ENCODE assay signal across 8 mouse cellular contexts in genomic region chr3:107330503-107331424, GRCm38 (mm10). TPM values are rescaled to one million over a fixed set of nuclear protein-coding genes. Genes with fewer than 3 reads are reported as not detected.
DNase-seq lines count a peak whose midpoint lies in the region; ATAC-seq and TF ChIP-seq lines count a peak whose summit lies in the region.

No protein-coding gene starts in this region.

- DNase-seq in CH12.LX (ENCODE audit: extremely low read depth) (no peak), ES-E14 (ENCODE audit: low read depth, low spot score) (no peak)
- DNase-seq in urinary bladder, postnatal 36 days (ENCODE audit: low spot score in 2 of 2): no peak
- DNase-seq in embryo, embryonic 9.5 days (ENCODE audit: extremely low spot score): no peak
- no peak for DNase-seq in ovary, postnatal 14 days (ENCODE audit: low spot score)

- no peak for TF ChIP-seq POLR2A in CH12.LX (IDR thresholded peaks at IDR 0.05; ENCODE audit: low read depth, low read length)

- 82% methylated on average over 28 of the region's 28 CpGs for WGBS in embryonic facial prominence, embryonic 13.5 days
- 81% methylated on average over 28 of the region's 28 CpGs for WGBS in hindbrain, embryonic 12.5 days
- WGBS in liver, embryonic 12.5 days (ENCODE audit: insufficient replicate concordance): 69% methylated on average over 28 of the region's 28 CpGs

- H3K36me3 ChIP-seq in CH12.LX (replicated peaks in 1 of 2; ENCODE audit: control insufficient read depth in 1 of 2, insufficient read depth in 1 of 2, low read length in 1 of 2) (peaks cover 19 to 36% of the 10 kb centered on the region in 2 experiments), ES-E14 (ENCODE audit: control insufficient read depth, insufficient read depth, low read length, poor library complexity, severe bottlenecking) (peaks cover 26% of the 10 kb centered on the region)
- peaks cover 23% of the 10 kb centered on the region for H3K36me3 ChIP-seq in embryonic facial prominence, embryonic 13.5 days
- H3K36me3 ChIP-seq in hindbrain, embryonic 12.5 days: peaks cover 21% of the 10 kb centered on the region
- H3K36me3 ChIP-seq in liver, embryonic 12.5 days: peaks cover 45% of the 10 kb centered on the region

- dilution Hi-C loops in CH12.LX (cut with MboI; ENCODE audit: extremely low pct_ligation_motif_present, extremely low pct_unique_long_range_greater_than_20kb, low sequenced_read_pairs): no loop called here

- H3K9ac ChIP-seq in CH12.LX (ENCODE audit: insufficient read depth, low read depth): peak overlapping the region; percentile 97; the same call in 1 of the 2 replicates
- H3K9ac ChIP-seq in ES-E14 (ENCODE audit: insufficient read depth, low read depth, low read length, poor library complexity, severe bottlenecking): peak overlapping the region; percentile 3
- peak overlapping the region; percentile 96 for H3K9ac ChIP-seq in embryonic facial prominence, embryonic 13.5 days
- H3K9ac ChIP-seq in hindbrain, embryonic 12.5 days: peak overlapping the region; percentile 88
- peak overlapping the region; percentile 95 for H3K9ac ChIP-seq in liver, embryonic 12.5 days

- no peaks in the 10 kb centered on the region for H3K9me3 ChIP-seq in CH12.LX (replicated peaks; ENCODE audit: low read length)
- H3K9me3 ChIP-seq in ES-E14 (ENCODE audit: control insufficient read depth, insufficient read depth, low read depth, low read length): no peaks in the 10 kb centered on the region
- H3K9me3 ChIP-seq in embryonic facial prominence, embryonic 13.5 days: no peaks in the 10 kb centered on the region
- no peaks in the 10 kb centered on the region for H3K9me3 ChIP-seq in hindbrain, embryonic 12.5 days (replicated peaks)
- no peaks in the 10 kb centered on the region for H3K9me3 ChIP-seq in liver, embryonic 12.5 days (replicated peaks)

- H3K27me3 ChIP-seq in CH12.LX (replicated peaks): no peaks in the 10 kb centered on the region
- no peaks in the 10 kb centered on the region for H3K27me3 ChIP-seq in embryonic facial prominence, embryonic 13.5 days
- no peaks in the 10 kb centered on the region for H3K27me3 ChIP-seq in hindbrain, embryonic 12.5 days
- H3K27me3 ChIP-seq in liver, embryonic 12.5 days (replicated peaks): no peaks in the 10 kb centered on the region

- no peak for ATAC-seq in embryonic facial prominence, embryonic 13.5 days (ENCODE audit: insufficient number of reproducible peaks, insufficient read depth, low FRiP score, low TSS enrichment, low read depth)
- ATAC-seq in hindbrain, embryonic 12.5 days (ENCODE audit: low FRiP score): no peak
- ATAC-seq in liver, embryonic 12.5 days: no peak

- H3K79me2 ChIP-seq in CH12.LX (replicated peaks; ENCODE audit: control insufficient read depth, extremely low read depth, insufficient read depth, poor library complexity, severe bottlenecking): peaks cover 53% of the 10 kb centered on the region

- H3K4me1 ChIP-seq in CH12.LX (ENCODE audit: control insufficient read depth in 1 of 2, insufficient read depth in 2 of 2) (peaks cover 0 to 39% of the 10 kb centered on the region in 2 experiments; a peak in 2 of 4 replicates), ES-E14 (ENCODE audit: control insufficient read depth in 2 of 2, insufficient read depth in 2 of 2, low read length in 2 of 2, poor library complexity in 1 of 2) (peaks cover 12 to 17% of the 10 kb centered on the region in 2 experiments)
- H3K4me1 ChIP-seq in embryonic facial prominence, embryonic 13.5 days: peaks cover 27% of the 10 kb centered on the region
- H3K4me1 ChIP-seq in hindbrain, embryonic 12.5 days: peaks cover 38% of the 10 kb centered on the region
- peaks cover 41% of the 10 kb centered on the region for H3K4me1 ChIP-seq in liver, embryonic 12.5 days

- no peak for TF ChIP-seq CTCF in CH12.LX (conservative IDR thresholded peaks at IDR 0.05 in 1 of 2, IDR thresholded peaks at IDR 0.05 in 1 of 2; ENCODE audit: low read depth in 2 of 2, low read length in 2 of 2)

- H3K27ac ChIP-seq in CH12.LX (ENCODE audit: insufficient read depth, low read depth) (no peak overlapping the region), ES-E14 (ENCODE audit: insufficient read depth, low read depth, low read length, poor library complexity, severe bottlenecking) (no peak overlapping the region)
- no peak overlapping the region for H3K27ac ChIP-seq in embryonic facial prominence, embryonic 13.5 days
- no peak overlapping the region for H3K27ac ChIP-seq in hindbrain, embryonic 12.5 days
- no peak overlapping the region for H3K27ac ChIP-seq in liver, embryonic 12.5 days

- in situ Hi-C loops in CH12.LX (cut with MboI; ENCODE audit: low pct_ligation_motif_present, low pct_unique_long_range_greater_than_20kb, low sequenced_read_pairs): no loop called here
- in situ Hi-C loops in ES-E14 (cut with MboI; ENCODE audit: low sequenced_read_pairs in 2 of 2, unreplicated experiment in 2 of 2): no loop called here

- peak overlapping the region; percentile 82 to 94 (median 92) for H3K4me3 ChIP-seq in CH12.LX (replicated peaks in 1 of 3; ENCODE audit: low read depth in 2 of 3, low read length in 2 of 3, poor library complexity in 1 of 3)
- peak overlapping the region; percentile 35 to 98 for H3K4me3 ChIP-seq in ES-E14 (ENCODE audit: insufficient read depth in 1 of 2, low read depth in 1 of 2, low read length in 2 of 2, poor library complexity in 1 of 2, severe bottlenecking in 1 of 2)
- peak overlapping the region; percentile 94 for H3K4me3 ChIP-seq in embryonic facial prominence, embryonic 13.5 days
- H3K4me3 ChIP-seq in hindbrain, embryonic 12.5 days: peak overlapping the region; percentile 92
- H3K4me3 ChIP-seq in liver, embryonic 12.5 days: peak overlapping the region; percentile 97

- no peak for TF ChIP-seq RAD21 in CH12.LX (IDR thresholded peaks at IDR 0.05; ENCODE audit: low read depth, low read length)

- H3K4me2 ChIP-seq in CH12.LX (ENCODE audit: insufficient read depth, low read depth, poor library complexity, severe bottlenecking): peak overlapping the region; percentile 68
- peak overlapping the region; percentile 92 for H3K4me2 ChIP-seq in embryonic facial prominence, embryonic 13.5 days
- H3K4me2 ChIP-seq in hindbrain, embryonic 12.5 days (replicated peaks): peak overlapping the region; percentile 89
- H3K4me2 ChIP-seq in liver, embryonic 12.5 days: peak overlapping the region; percentile 92

- no peak for TF ChIP-seq EP300 in CH12.LX (IDR thresholded peaks at IDR 0.05; ENCODE audit: low read length)

TF ChIP-seq in CH12.LX, 34 proteins besides CTCF, POLR2A, EP300 and RAD21:
- TF ChIP-seq MAFK (IDR thresholded peaks at IDR 0.05; ENCODE audit: insufficient replicate concordance, low read length) (no peak), SIN3A (IDR thresholded peaks at IDR 0.05; ENCODE audit: low read length) (peak; percentile 42)

TF ChIP-seq in ES-E14, 5 proteins besides CTCF, POLR2A, EP300 and RAD21:
- TF ChIP-seq MAFK (IDR thresholded peaks at IDR 0.05; ENCODE audit: insufficient read depth, low read depth, low read length) (no peak), ZC3H11A (IDR thresholded peaks at IDR 0.05; ENCODE audit: borderline replicate concordance, low read depth, low read length) (no peak), CHD2 (IDR thresholded peaks at IDR 0.05; ENCODE audit: low read depth, low read length) (no peak), ZNF384 (IDR thresholded peaks at IDR 0.05; ENCODE audit: low read depth, low read length) (no peak), HCFC1 (IDR thresholded peaks at IDR 0.05; ENCODE audit: borderline replicate concordance, insufficient read depth, low read length) (no peak)

RNA-seq across cellular contexts. Expression of gene Rbm15, which starts 2.7 kb away (rescaled TPM):
- 26.0 and 30.5 TPM in 2 replicates for total RNA-seq in CH12.LX (2012; rRNA removed)
- total RNA-seq in CH12.LX (2014; rRNA removed): 15.2 and 17.0 TPM in 2 replicates
- polyA plus RNA-seq in CH12.LX (2012; ENCODE audit: insufficient read length, low read depth): 14.5 and 17.2 TPM in 2 replicates
- 48.5 and 53.8 TPM in 2 replicates for total RNA-seq in ES-E14 (2012; rRNA removed)
- polyA plus RNA-seq in embryonic facial prominence, embryonic 13.5 days (2015; fragmentation: Nextera tagmentation; extraction: Ambion mirVana): 15.5 and 15.8 TPM in 2 replicates
- polyA plus RNA-seq in hindbrain, embryonic 12.5 days (2016; fragmentation: Nextera tagmentation; extraction: Ambion mirVana): 14.2 and 15.3 TPM in 2 replicates
- 13.6 and 14.2 TPM in 2 replicates for polyA plus RNA-seq in liver, embryonic 12.5 days (2016; fragmentation: Nextera tagmentation; extraction: Ambion mirVana)

RNA-seq across cellular contexts. Expression of gene Slc16a4, which starts 39.7 kb away (rescaled TPM):
- total RNA-seq in CH12.LX (2012; rRNA removed) (0.08 TPM in 1 of 2 replicates, not detected in the other), CH12.LX (2014; rRNA removed) (not detected in 2 replicates), ES-E14 (2012; rRNA removed) (0.42 and 0.85 TPM in 2 replicates)
- polyA plus RNA-seq in CH12.LX (2012; ENCODE audit: insufficient read length, low read depth): 0.45 and 0.60 TPM in 2 replicates
- polyA plus RNA-seq in embryonic facial prominence, embryonic 13.5 days (2015; fragmentation: Nextera tagmentation; extraction: Ambion mirVana): 3.6 and 5.3 TPM in 2 replicates
- polyA plus RNA-seq in hindbrain, embryonic 12.5 days (2016; fragmentation: Nextera tagmentation; extraction: Ambion mirVana): 5.4 and 5.5 TPM in 2 replicates
- 1.0 and 1.2 TPM in 2 replicates for polyA plus RNA-seq in liver, embryonic 12.5 days (2016; fragmentation: Nextera tagmentation; extraction: Ambion mirVana)

RNA-seq across cellular contexts. Expression of gene Lamtor5, which starts 52.1 kb away (rescaled TPM):
- total RNA-seq in CH12.LX (2012; rRNA removed) (119 and 142 TPM in 2 replicates), CH12.LX (2014; rRNA removed) (162 and 183 TPM in 2 replicates), ES-E14 (2012; rRNA removed) (58.9 and 76.9 TPM in 2 replicates)
- polyA plus RNA-seq in CH12.LX (2012; ENCODE audit: insufficient read length, low read depth): 113 and 137 TPM in 2 replicates
- polyA plus RNA-seq in embryonic facial prominence, embryonic 13.5 days (2015; fragmentation: Nextera tagmentation; extraction: Ambion mirVana): 194 and 201 TPM in 2 replicates
- 157 and 177 TPM in 2 replicates for polyA plus RNA-seq in hindbrain, embryonic 12.5 days (2016; fragmentation: Nextera tagmentation; extraction: Ambion mirVana)
- 123 and 128 TPM in 2 replicates for polyA plus RNA-seq in liver, embryonic 12.5 days (2016; fragmentation: Nextera tagmentation; extraction: Ambion mirVana)

Comparison
In these comparisons a context has a peak if more than half of its experiments do, and no peak if none do; other contexts are left out.
1. H3K9ac ChIP-seq: peak in every context shown above with its lines; median percentile 97 in CH12.LX; 96 in embryonic facial prominence, embryonic 13.5 days; 95 in liver, embryonic 12.5 days; 88 in hindbrain, embryonic 12.5 days; 3 in ES-E14.